16 mouse cellular contexts compared by ENCODE assay signal in genomic region chr2:103293751-103294150, GRCm38 (mm10). TPM values are rescaled to one million over a fixed set of nuclear protein-coding genes. Genes with fewer than 3 reads are reported as not detected.
DNase-seq lines count a peak whose midpoint lies in the region; ATAC-seq and TF ChIP-seq lines count a peak whose summit lies in the region.
"Had no signal": no experiment of that assay in that cellular context is flagged by ENCODE, and none has a peak within 500 bp of the region (broad histone marks: within the 10 kb centered on the region; RNA-seq: fewer than 3 reads in every experiment).

No protein-coding gene starts in this region.

- no peaks in the 10 kb centered on the region for H3K36me3 ChIP-seq in intestine, postnatal 0 days (ENCODE audit: control insufficient read depth, insufficient read depth)
- H3K36me3 ChIP-seq: midbrain, embryonic 10.5 days had no signal

- H3K4me3 ChIP-seq in intestine, postnatal 0 days (ENCODE audit: low read depth, low read length): no peak overlapping the region
- H3K4me3 ChIP-seq: midbrain, embryonic 10.5 days had no signal

- ATAC-seq in intestine, postnatal 0 days: peak; percentile 60; the same call in 1 of the 2 replicates

- no peaks in the 10 kb centered on the region for H3K9me3 ChIP-seq in intestine, postnatal 0 days (ENCODE audit: control insufficient read depth)
- H3K9me3 ChIP-seq: midbrain, embryonic 10.5 days had no signal

- H3K27me3 ChIP-seq in intestine, postnatal 0 days (replicated peaks; ENCODE audit: control insufficient read depth, insufficient read depth, low read length): no peaks in the 10 kb centered on the region

- peak; percentile 25; the same call in 1 of the 2 replicates for TF ChIP-seq CTCF in intestine, postnatal 0 days (IDR thresholded peaks at IDR 0.05; ENCODE audit: low read depth)

- no peak overlapping the region for H3K9ac ChIP-seq in intestine, postnatal 0 days (ENCODE audit: low read depth, low read length)
- H3K9ac ChIP-seq: liver, embryonic 14.5 days had no signal

- H3K27ac ChIP-seq in intestine, postnatal 0 days (ENCODE audit: low read depth, low read length): no peak overlapping the region
- H3K27ac ChIP-seq: liver, embryonic 14.5 days; midbrain, embryonic 10.5 days had no signal

- peaks cover 17% of the 10 kb centered on the region for H3K4me1 ChIP-seq in intestine, postnatal 0 days (replicated peaks; ENCODE audit: control insufficient read depth, insufficient read depth, low read length)

- 0 out of 2 replicates have a peak overlapping the region, but pooled peaks have one; percentile 17 for H3K4me2 ChIP-seq in intestine, postnatal 0 days (replicated peaks; ENCODE audit: low read depth)

- WGBS in intestine, postnatal 0 days: 54% methylated on average over 5 of the region's 5 CpGs

- DNase-seq in ovary, postnatal 36 days (ENCODE audit: low spot score): peak; percentile 37
- no peak for DNase-seq in ovary, postnatal 14 days (ENCODE audit: low spot score)
- peak; percentile 59 for DNase-seq in kidney, postnatal 10 days
- peak; percentile 40 for DNase-seq in testis, postnatal 14 days (ENCODE audit: low spot score)
- no peak for DNase-seq in urinary bladder, postnatal 36 days (ENCODE audit: low spot score in 2 of 2)
- no peak for DNase-seq in urinary bladder, adult 2 months (ENCODE audit: low spot score)
- DNase-seq in cerebellum, adult 18-20 months: no peak
- DNase-seq: cerebellum, adult 8-10 months; heart, postnatal 4 days; left cerebral cortex, postnatal 4 days; lung, postnatal 10 days; right cerebral cortex, postnatal 4 days; thymus, adult 2 months had no signal

RNA-seq across cellular contexts. Expression of gene Ehf, which starts 9.3 kb away (rescaled TPM):
- 19.8 and 24.3 TPM in 2 replicates for polyA plus RNA-seq in intestine, postnatal 0 days (2015; fragmentation: Nextera tagmentation; extraction: Ambion mirVana)
- polyA plus RNA-seq in urinary bladder, adult 2 months (2012; rRNA removed): 38.2 and 39.6 TPM in 2 replicates
- polyA plus RNA-seq: midbrain, embryonic 10.5 days had no signal

Comparison
In these comparisons a context has a peak if more than half of its experiments do, and no peak if none do; other contexts are left out.
1. DNase-seq: peak in ovary, postnatal 36 days (single experiment), kidney, postnatal 10 days (single experiment) and testis, postnatal 14 days (single experiment); none in ovary, postnatal 14 days (single experiment), urinary bladder, postnatal 36 days (0 of 2), urinary bladder, adult 2 months (single experiment) and cerebellum, adult 18-20 months (0 of 2).